Mouse (Mus musculus): ENCODE measurements around the gene Nucb2.

Gene Nucb2

DNA sequence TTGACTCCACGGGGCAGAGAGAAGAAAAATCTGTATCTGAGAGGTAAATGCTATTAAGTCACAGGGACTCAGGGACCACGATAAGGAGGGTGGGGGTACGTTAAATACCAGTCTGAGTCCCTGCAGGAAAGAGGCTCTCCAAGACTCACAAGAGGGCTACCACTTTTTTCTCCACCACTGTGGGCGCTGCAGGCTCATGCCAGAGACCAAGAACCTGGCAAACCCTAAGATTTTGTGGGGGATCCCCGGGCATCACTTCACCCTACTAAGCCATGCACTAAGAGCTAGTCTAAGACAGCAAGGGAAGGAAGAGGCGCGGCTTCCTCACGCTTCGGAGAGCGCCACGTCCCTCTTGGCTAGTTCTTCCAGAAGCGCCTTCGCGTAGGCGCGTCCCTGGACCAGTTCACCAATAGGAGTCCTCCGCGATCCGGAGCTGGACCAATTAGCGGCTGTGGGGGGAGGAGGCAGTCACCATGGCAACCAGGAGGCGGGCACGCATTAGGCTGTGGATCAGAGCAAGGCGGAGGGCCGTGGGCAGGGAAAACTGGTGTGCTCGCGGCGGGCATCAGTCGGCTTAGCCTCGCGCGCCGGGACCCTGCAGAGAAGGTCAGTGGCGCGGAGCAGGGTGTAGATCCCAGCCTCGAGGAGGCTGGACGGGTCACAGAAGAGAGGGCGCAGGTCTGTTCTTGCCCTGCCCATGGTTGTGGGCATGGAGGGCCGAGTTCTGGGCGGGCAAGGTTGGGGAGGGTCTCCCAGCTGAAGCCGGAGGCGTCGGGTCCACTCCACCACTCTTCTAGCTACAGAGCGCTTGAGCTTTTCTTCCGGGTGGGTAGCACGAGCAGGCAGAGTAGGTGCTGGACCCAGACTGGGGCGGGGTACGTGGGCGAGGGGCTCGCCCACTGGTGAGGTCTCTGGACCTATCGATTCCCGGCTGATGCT, at the start of gene Nucb2:
Gene Nucb2 (plus strand): TSS at position 491 of the 939 bp plus-strand sequence.
- in situ Hi-C loops (cut with MboI): no loop called here

DNA sequence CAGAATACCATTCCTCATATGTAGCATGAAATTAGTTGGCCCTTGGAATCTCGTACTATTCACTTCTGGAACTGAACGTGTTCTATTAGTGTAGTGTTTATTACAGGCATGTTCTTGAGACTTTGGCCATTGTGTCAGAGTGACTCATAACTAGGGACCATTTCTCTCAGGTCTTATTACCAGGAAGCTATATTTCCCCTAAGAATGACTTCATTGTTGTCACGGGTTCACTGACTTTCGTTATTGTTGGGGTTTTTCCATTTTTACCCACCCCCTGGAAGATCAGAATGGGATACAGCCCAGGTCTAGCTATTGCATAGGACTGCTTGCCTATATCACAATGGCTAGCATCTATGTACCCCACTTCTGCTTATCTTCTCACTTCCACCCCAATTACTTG, 47.2 kb upstream of the Nucb2 start:
- in situ Hi-C loops (cut with MboI): loop anchor here (5.0 kb wide), 1 partner anchor 150 kb away; no protein-coding TSS in a partner anchor

DNA sequence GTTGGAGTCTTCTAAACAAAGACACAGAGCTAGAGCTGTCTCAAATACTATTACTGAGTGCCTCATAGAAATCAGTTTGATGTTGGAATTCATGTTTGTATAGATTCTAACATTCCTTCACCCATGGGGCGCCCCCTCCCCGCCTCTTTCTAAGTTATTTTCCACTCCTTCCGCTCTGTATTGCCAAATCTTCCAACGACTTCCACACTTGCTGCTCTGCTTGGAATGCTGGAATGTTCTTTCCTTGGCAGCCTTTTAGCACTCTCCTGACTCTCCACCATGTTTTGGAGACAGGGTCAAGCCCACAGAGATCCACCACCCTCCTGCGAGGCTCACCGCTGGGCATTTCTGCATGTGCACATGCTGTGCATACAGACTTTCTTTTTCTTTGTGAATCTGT, 46.8 kb upstream of the Nucb2 start:
- in situ Hi-C loops (cut with MboI): loop anchor here (5.0 kb wide), 1 partner anchor 150 kb away; no protein-coding TSS in a partner anchor

DNA sequence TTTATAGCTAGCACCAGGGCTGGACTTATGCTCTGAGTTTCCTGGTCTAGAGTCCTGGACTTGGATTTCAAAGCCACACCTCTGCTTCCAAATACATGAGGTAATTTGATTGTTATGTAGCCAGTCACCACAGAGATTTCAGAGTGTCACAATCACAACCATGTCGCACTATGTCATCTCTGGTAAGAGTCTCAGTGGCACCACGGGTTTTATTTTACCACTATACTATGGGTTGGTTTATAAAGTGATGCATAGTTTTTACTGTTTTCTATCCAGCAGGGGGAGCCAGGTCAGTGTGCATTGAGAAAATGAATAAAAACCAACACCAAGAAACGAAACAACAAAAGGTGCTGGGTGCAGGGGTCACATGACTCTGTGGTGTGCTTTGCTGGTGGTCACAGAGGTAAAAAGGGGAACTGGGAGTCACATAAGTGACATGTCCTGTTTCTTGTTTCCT, 45.2 kb upstream of the Nucb2 start:
- in situ Hi-C loops (cut with MboI): loop anchor here (5.0 kb wide), 1 partner anchor 148 kb away; no protein-coding TSS in a partner anchor

DNA sequence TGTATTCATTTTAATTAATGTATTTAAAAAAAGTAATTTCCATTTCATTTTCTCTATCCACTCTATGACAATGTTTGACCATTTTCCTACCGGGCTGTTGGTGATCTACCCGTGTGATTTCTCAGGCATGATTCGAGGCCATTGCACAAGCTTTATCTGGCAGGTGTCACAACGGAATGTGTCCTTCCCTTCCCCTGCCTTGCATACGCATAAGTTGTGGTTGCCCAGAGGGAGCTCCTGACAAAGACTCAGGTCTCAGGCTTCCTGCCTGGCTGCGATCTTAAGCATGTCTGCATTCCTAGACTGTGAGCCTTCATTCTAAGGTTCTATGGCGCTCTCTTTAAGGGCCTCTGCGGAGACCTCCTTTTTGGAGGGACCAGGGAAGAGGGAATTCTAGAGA, 42.1 kb upstream of the Nucb2 start:
- in situ Hi-C loops (cut with MboI): no loop called here

DNA sequence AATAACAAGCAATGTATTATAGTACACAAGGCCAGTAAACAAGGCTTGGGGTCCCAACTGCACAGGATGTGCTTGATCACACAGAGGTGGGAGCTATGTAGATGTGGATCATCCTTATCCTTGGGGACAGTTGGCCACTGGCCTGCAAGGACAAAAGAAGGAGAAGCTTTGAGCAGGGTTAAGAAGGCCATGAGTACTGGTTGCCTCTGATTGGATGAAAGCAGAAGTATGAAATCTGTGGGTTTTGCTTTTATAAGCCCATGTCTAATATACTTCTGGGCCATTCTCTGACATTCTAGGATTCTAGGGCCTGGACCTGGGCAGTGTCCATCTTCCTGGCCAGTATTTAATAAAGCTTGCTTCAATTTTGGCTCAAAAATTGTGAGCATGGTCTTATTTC, 28.3 kb upstream of the Nucb2 start:
- in situ Hi-C loops (cut with MboI): no loop called here

DNA sequence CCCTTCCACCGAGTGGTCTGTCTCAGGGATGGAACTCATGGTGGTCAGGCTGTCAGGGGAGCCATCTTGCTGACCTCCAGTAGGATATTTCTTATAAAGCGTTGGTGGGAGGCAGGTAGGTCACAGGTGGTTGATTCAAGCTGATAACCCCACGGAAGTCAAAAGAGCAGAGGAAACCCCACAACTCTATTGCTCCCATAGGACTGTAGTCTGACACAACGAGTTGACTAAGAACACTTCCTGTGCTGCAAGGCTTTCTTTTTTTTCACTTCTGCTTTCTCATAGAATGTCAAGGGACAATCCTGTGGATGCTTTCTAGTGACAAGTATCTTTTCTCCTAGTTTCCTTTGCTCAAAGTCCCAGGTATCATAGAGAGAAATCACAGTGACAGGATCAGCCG, 27.9 kb upstream of the Nucb2 start:
- in situ Hi-C loops (cut with MboI): no loop called here

DNA sequence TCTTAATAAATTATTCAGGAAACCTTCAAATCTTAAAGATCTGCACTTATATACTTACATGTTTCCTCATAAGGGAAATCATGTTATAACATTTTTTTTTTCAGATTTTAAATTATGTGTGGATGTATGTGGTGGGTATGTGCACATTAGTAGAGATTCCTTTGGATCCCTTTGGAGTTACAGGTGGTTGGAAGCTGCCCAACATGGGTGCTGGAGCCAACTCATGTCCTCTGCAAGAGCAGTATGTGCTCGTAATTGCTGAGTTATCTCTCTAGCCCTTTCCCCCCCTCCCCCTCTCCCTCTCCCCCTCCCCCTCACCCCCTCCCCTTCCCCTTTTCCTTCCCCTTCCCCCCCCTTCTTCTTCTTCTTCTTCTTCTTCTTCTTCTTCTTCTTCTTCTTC, 21.1 kb upstream of the Nucb2 start:
- in situ Hi-C loops (cut with MboI): no loop called here

DNA sequence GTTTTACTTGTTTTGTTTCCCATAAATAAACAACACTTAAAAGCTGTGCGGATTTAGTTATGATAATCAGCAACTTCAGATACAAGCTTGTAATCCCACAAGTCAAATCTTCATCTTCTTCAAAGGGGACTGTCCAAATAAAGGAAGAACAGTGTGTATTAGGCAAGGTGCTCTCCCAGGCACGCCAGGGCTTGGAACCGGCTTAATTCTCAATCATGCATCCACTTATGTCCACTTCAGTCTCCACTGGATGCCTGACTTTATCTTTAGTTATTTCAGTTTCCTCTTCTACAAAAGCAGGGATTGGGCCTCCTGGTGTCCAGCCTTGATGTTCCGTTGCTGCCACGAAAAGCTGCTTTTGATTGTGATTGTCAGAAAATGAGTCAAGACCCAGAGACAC, 20.4 kb upstream of the Nucb2 start:
- in situ Hi-C loops (cut with MboI): no loop called here

DNA sequence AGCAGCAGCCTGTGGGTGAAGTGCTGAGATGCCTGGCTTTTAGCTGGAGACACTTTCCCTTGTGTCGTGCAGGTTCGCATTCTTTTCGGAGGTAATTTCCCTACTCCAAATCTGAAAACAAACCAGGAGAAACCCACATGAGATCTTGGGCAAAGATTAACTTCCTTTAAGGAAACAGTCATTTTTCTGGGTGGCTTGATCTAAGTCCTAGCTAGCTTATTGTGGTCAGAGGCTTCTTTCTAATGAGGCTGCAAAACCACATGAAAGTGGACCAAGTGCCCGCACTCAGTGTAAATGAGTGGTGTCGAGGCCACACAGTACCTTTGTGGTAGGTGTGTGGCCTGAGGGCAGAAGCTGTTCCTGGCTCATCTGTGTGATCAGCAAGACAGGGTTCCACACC, 20.0 kb upstream of the Nucb2 start:
- in situ Hi-C loops (cut with MboI): no loop called here

DNA sequence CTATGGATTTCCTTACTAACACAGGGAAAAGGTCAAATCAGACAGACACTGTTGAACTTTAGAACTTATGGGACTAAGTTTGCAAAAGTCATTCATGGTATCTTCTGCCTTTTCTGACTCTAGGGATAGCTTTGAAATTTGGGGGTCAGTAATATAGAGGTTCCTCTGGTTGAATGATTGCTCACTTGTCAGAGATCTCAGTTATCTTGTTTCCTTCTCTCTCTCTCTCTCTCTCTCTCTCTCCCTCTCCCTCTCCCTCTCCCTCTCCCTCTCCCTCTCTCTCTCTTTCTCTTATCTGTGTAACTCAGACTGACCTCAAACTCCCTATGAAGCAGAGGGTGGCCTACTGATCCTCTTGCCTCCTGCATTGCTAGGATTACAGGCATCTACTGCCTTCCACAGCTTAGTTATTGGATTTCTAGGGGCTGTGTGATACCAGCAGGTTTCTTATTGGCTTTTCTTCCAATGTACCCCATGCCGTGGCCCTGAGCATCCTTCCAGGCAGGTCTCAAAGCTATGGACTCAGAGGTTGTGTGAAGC, 19.0 kb upstream of the Nucb2 start:
- in situ Hi-C loops (cut with MboI): no loop called here

DNA sequence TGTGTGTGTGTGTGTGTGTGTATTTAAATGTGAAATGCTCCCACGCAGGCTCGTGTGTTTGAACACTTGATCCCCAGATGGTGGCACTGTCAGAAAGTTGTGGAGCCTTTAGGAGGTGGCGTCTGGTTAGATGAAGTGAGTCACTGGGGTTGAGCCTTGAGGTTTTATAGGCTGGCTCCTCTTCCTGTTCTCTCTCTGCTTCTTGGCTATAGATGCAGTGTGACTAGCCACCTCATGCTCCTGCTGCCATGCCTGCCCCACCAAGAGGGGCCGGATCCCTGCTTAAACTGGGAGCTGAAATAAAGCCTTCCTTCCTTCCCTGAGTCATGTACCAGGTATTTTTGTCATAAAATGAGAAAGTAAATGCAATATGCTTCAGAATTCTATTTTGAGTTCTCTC, 13.1 kb upstream of the Nucb2 start:
- in situ Hi-C loops (cut with MboI): no loop called here

DNA sequence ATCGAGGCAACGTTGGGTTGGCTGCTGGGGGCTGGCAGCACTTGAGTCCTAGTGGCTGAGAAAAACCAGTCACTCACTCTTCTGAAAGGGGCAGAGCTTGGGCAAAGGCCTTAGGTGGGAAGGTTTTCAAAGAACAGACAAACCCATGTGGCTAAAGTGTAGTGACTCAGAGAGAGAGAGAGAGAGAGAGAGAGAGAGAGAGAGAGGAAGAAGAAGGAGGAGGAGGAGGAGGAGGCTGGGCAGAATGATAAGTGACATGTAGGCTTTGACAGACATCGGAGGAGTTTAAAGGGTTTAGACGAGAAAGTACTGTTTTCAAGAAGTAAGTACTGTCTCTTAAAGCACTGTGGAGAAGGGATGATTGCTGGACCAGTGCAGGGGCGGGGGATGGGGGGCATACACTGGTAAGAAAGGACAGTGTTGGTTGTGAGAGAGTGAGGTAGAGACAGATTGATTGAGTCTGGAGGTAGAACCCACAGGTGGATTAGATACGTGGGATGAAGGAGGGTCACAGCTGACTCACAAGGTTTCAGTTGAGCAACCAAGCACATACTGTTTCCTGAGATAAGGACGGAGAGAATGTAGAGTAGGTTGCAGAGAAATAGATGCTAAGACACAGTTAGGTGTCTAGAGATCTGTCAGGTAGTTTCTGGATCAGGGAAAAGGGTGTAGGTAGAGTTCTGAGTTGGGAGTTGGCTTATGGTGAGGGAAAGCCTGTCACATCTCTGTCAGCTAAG, 10.7 kb upstream of the Nucb2 start:
- in situ Hi-C loops (cut with MboI): no loop called here

DNA sequence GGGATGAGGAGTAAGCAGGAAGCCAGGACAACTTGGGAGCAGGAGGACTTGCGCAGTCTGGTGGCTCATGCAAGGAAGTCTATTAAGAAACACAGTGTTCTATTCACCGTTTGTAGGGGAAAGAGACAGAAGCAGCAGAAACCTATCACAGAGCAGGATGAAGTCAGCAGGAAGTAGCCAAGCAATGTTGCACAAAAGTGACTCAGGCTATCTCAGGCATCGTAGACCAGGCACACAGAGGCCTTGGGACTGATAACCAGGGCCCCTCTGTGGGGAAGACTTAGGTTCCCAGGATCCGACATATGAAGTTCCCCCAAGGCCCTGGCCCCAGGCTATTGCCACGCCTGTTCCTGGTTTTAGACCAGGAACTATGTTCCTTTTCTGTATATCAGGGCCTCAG, 9.6 kb upstream of the Nucb2 start:
- in situ Hi-C loops (cut with MboI): no loop called here

DNA sequence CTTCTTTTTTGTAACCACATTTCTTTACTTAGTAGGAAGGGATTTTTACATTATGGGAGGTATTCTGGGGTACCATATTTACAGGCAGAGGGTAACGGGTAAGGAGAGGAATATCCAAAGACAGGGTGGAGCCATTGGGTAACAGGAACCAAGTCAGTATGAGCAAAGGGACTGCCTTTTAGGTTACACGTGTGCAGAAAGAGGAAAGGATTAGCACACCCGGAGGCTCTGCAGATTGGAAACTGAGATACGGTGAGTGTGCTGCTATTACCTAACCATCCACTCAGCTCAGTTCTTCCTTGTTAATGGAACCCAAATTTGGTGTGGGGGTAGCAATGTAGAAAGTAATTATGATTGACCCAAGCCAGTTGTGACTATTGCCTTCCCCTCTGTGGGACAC, 7.4 kb upstream of the Nucb2 start:
- in situ Hi-C loops (cut with MboI): no loop called here

DNA sequence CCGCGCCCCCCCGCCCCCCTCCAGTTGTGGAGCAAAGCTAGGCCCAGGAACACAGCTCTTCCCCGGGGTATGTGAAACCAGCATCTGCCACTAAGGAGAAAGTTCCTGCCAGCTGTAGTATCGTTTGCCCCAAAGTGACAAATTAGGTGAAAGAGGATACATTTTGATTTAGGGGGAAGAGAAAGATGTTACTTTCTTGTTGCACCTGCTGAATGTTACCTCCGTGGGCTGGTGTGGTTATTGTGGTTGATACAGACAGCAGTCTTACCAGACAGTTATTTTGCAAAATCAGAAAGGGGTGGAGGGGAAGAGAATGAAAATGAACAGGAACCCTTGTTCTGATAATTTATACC, 625 bp downstream of the Nucb2 start:
- in situ Hi-C loops (cut with MboI): no loop called here

DNA sequence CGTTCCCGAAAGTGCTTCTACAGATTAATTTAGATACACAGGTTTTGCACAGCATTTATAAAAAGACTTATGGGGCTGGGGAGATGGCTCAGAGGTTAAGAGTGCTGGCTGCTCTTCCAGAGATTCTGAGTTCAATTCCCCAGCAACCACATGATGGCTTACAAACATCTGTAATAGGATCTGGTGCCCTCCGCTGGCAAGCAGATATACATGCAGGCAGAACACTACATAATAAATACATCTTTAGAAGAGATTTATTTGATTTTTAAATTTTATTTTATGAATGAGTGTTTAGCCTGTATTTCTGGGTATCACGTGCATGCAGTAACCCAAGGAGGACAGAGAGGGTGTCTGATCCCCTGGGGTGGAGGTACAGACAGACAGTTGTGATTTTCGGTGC, 9.9 kb downstream of the Nucb2 start:
- in situ Hi-C loops (cut with MboI): no loop called here

DNA sequence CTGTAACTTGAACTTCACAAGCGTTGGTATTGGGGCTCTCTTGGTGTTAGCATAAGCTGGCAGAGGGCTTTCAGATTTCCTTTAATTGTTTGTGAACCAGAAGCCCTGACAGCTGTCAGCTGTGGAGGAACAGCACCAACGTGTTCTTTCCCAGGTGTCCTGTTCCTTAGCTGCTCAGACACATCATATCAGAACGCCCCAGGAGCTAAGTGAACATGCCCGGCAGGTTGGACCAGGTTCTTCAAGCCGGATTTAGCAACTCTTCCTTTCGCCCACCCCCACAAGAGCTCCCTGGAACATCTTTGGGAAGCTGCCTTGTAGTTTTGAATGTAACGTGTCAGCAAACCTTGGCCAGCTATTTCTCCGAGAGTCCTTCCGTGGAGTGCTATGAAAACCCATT, 10.4 kb downstream of the Nucb2 start:
- in situ Hi-C loops (cut with MboI): no loop called here

DNA sequence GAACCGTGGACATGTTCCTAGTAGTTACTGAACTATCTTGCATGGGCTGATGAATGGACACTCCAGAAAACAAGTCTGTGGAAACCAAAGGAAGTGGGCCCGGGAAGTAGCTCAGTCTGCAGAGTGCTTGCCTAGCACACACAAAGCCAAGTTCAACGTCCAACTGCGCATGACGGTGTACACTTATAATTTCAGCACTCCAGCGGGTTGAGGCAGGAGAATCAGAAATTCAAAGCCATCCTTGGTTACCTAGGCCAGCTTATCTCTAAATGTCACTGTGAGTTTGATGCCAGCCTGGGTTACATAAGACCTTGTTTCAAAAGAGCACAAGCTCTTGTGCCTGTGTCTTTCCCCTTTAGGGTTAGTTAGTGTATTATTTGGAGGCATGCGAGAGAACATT, 10.9 kb downstream of the Nucb2 start:
- in situ Hi-C loops (cut with MboI): no loop called here

DNA sequence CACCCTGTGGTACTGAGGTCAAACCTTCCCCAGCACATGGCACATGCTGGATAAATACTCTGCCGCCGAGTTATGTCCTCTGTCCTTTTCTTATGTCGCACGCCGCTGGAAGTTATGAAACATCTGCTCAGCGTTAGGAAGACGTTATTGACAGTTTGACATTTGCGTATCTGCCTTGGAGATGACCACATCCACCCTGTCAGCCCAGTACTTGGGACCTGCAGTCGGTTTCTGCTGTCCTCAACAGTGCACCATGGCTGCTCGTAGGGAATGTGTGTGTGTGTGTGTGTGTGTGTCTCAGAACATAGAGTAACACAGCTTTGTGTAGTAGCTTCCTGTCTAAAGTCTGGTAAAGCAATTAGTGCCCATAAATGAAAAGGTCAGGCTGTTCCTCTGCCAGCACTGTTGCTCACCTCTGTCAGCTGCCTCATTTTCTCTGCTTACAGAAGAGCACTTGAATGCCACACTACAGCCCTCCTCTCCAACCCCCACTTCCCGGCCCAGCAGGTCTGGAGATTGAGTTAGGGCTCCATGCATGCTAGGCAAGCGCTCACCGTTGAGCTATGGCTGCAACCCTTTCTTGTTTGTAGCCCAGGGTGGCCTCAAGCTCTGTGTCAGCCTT, 11.5 kb downstream of the Nucb2 start:
- in situ Hi-C loops (cut with MboI): no loop called here

DNA sequence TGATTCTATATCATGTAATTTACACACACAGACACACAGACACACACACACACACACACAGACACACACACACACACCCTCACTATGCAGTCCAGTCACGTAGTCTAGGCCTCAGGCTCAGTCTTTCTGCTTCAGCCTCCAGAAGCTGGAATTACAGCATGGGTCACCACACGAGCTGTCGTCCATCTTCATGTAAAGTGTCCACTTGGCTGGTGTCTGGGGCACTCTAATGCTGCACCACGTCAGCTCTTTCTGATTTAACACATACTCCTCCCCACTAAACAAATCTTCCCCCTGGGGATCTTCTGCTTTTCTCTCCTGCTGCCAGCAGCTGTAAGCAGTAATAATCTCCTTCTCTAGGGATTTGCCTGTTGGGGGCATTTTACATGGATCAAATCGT, 13.1 kb downstream of the Nucb2 start:
- in situ Hi-C loops (cut with MboI): no loop called here

DNA sequence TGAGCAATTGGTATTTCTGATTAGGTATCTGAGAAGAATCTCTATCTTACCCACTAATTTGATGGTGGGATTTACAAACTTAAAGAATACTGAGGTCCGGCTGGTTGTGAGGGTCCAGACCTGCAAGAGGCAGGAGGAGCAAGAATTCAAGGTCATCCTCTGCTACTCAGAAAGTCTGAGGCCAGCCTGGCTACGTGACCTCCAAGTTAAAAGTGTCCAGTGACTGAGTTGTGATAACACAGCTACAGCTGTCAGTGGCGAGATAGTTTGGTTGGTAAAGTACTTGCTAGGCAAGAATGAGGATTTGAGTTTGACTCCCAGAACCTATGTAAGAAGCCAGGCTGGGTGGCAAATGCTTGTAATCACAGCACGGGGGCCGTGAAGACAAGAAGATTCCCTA, 14.0 kb downstream of the Nucb2 start:
- in situ Hi-C loops (cut with MboI): no loop called here
